Mouse (Mus musculus): ENCODE results near the gene Skint4. TPM values are rescaled to one million over a fixed set of nuclear protein-coding genes. Genes with fewer than 3 reads are reported as not detected.

Skint4 gene
- polyA plus RNA-seq (2016; fragmentation: Nextera tagmentation; extraction: Ambion mirVana), result not detected in 2 replicates

GRCm38 (mm10) chr4:112071716-112072115 is at the start of gene Skint4:
TSS of gene Skint4 (plus strand) at chr4:112072016.
- H3K4me2 ChIP-seq (replicated peaks), result no peak within 1 kb of the TSS
- H3K27me3 ChIP-seq, result no peaks in the 10 kb centered on the region
- no peak within 1 kb of the TSS for H3K9ac ChIP-seq (replicated peaks)
- 0 out of 2 replicates have a peak, but pooled peaks cover 8% of the 10 kb centered on the region for H3K9me3 ChIP-seq
- no peak for ATAC-seq (ENCODE audit: low FRiP score, low read depth)
- no peak within 1 kb of the TSS for H3K4me3 ChIP-seq
- H3K27ac ChIP-seq (replicated peaks), result no peak within 1 kb of the TSS
- H3K4me1 ChIP-seq, result no peaks in the 10 kb centered on the region
- no peaks in the 10 kb centered on the region for H3K36me3 ChIP-seq

Other genes with a start within 250 kb of the Skint4 start
- not detected in 2 replicates for gene Slc5a9, start 169.1 kb upstream of the Skint4 start, polyA plus RNA-seq (2016; fragmentation: Nextera tagmentation; extraction: Ambion mirVana)
- gene Skint8, start 152.6 kb upstream of the Skint4 start, polyA plus RNA-seq (2016; fragmentation: Nextera tagmentation; extraction: Ambion mirVana), result not detected in 2 replicates
- gene Skint7, start 99.1 kb upstream of the Skint4 start, polyA plus RNA-seq (2016; fragmentation: Nextera tagmentation; extraction: Ambion mirVana), result not detected in 2 replicates
- gene Skint1, start 65.7 kb upstream of the Skint4 start, polyA plus RNA-seq (2016; fragmentation: Nextera tagmentation; extraction: Ambion mirVana), result not detected in 2 replicates
- gene Skint3, start 160.2 kb downstream of the Skint4 start, polyA plus RNA-seq (2016; fragmentation: Nextera tagmentation; extraction: Ambion mirVana), result not detected in 2 replicates